Mouse (Mus musculus) limb, embryonic 14.5 days (tissue): ENCODE results near the gene Ush1c. TPM values are rescaled to one million over a fixed set of nuclear protein-coding genes. Genes with fewer than 3 reads are reported as not detected.

ENCODE experiments used
- ATAC-seq: fragments of 200-750 bp; cut with Nextera tagmentation; 2 replicates; pipeline ENCODE4 v1.8.0; 2017; ENCODE audit warnings: low read depth, moderate number of reproducible peaks, moderate TSS enrichment; ENCODE audit not compliant: low FRiP score
- DNase-seq: peaks from one replicate; pipeline ENCODE4 v3.0.0-alpha.2; 2015; ENCODE audit warnings: low spot score
- H3K27ac ChIP-seq: fragments of 300-500 bp; sonication (generic); replicated peaks from 2 replicates; pipeline ENCODE4 v1.5.1; 2014; ENCODE audit warnings: low read depth, mild to moderate bottlenecking, low read length, moderate library complexity, mixed read lengths
- H3K27me3 ChIP-seq: fragments of 300-500 bp; sonication (generic); 2 replicates; pipeline ENCODE4 v1.6.1; 2014; ENCODE audit warnings: low read length, mixed read lengths; ENCODE audit not compliant: control insufficient read depth, insufficient read depth
- H3K36me3 ChIP-seq: fragments of 300-500 bp; sonication (generic); 2 replicates; pipeline ENCODE4 v1.6.1; 2014; ENCODE audit warnings: mild to moderate bottlenecking, low read length, moderate library complexity, mixed read lengths; ENCODE audit not compliant: control insufficient read depth, insufficient read depth
- H3K4me1 ChIP-seq: fragments of 300-500 bp; sonication (generic); 2 replicates; pipeline ENCODE4 v1.6.1; 2014; ENCODE audit warnings: antibody characterized with exemption, low read length, mixed read lengths; ENCODE audit not compliant: control insufficient read depth, insufficient read depth
- H3K4me2 ChIP-seq: fragments of 300-500 bp; sonication (generic); replicated peaks from 2 replicates; pipeline ENCODE4 v1.6.1; 2014; ENCODE audit warnings: low read depth, mild to moderate bottlenecking, low read length, moderate library complexity; ENCODE audit not compliant: severe bottlenecking
- H3K4me3 ChIP-seq: fragments of 300-500 bp; sonication (generic); replicated peaks from 2 replicates; pipeline ENCODE4 v1.5.1; 2014; ENCODE audit warnings: low read length
- H3K9ac ChIP-seq: fragments of 300-500 bp; sonication (generic); 2 replicates; pipeline ENCODE4 v1.6.1; 2014; ENCODE audit warnings: mild to moderate bottlenecking, low read depth, low read length, moderate library complexity; ENCODE audit not compliant: severe bottlenecking
- H3K9me3 ChIP-seq: fragments of 300-500 bp; sonication (generic); 2 replicates; pipeline ENCODE4 v1.6.1; 2016; ENCODE audit warnings: low read length; ENCODE audit not compliant: control insufficient read depth
- POLR2A ChIP-seq: fragments of 200-500 bp; IDR thresholded peaks from 2 replicates; pipeline ENCODE4 v1.8.0; 2012; ENCODE audit warnings: inconsistent platforms, mild to moderate bottlenecking, moderate library complexity, borderline replicate concordance; ENCODE audit not compliant: insufficient read depth, insufficient read length; ENCODE audit errors: extremely low read depth
- WGBS: fragments of 180-500 bp; shearing (Covaris S2); extraction: QIAGEN DNeasy Blood & Tissue Kit; methylation state at CpG from one replicate; pipeline ENCODE4 v1.1.7; 2014; 5-methylcytosine and 5-hydroxymethylcytosine counted together
- polyA plus RNA-seq, 2 experiments: library from polyadenylated mRNA; depleted of rRNA in 1 of 2; stranded (reverse) in 1 of 2; unstranded in 1 of 2; fragments of >200 nt; fragmentation: Nextera tagmentation in 1 of 2; extraction: Ambion mirVana in 1 of 2; gene quantifications; 2 replicates each; pipeline versions ENCODE4 v1.2.1 to v1.2.3; 2012 to 2014

Gene Ush1c
- polyA plus RNA-seq, 2 experiments: 0.18 to 0.19 TPM

GRCm38 (mm10) chr7:46226936-46227335 lies 11.4 kb downstream of the Ush1c start:
- no peak overlapping the region for H3K9ac ChIP-seq
- 63% methylated on average over 4 of the region's 4 CpGs for WGBS
- no peaks in the 10 kb centered on the region for H3K36me3 ChIP-seq
- DNase-seq: no peak
- H3K4me3 ChIP-seq: no peak overlapping the region
- ATAC-seq: no peak
- H3K27ac ChIP-seq: no peak overlapping the region
- no peaks in the 10 kb centered on the region for H3K9me3 ChIP-seq
- no peak for TF ChIP-seq POLR2A
- no peaks in the 10 kb centered on the region for H3K4me1 ChIP-seq
- H3K4me2 ChIP-seq: no peak overlapping the region
- H3K27me3 ChIP-seq: no peaks in the 10 kb centered on the region

GRCm38 (mm10) chr7:46226253-46226652 lies 12.1 kb downstream of the Ush1c start:
- no peak for ATAC-seq
- no peak overlapping the region for H3K27ac ChIP-seq
- no peak overlapping the region for H3K4me2 ChIP-seq
- peak; percentile 43 for DNase-seq
- WGBS: 27% methylated on average over 7 of the region's 7 CpGs
- H3K36me3 ChIP-seq: no peaks in the 10 kb centered on the region
- no peak for TF ChIP-seq POLR2A
- H3K4me3 ChIP-seq: no peak overlapping the region
- H3K27me3 ChIP-seq: no peaks in the 10 kb centered on the region
- no peak overlapping the region for H3K9ac ChIP-seq
- no peaks in the 10 kb centered on the region for H3K4me1 ChIP-seq
- no peaks in the 10 kb centered on the region for H3K9me3 ChIP-seq

DNA sequence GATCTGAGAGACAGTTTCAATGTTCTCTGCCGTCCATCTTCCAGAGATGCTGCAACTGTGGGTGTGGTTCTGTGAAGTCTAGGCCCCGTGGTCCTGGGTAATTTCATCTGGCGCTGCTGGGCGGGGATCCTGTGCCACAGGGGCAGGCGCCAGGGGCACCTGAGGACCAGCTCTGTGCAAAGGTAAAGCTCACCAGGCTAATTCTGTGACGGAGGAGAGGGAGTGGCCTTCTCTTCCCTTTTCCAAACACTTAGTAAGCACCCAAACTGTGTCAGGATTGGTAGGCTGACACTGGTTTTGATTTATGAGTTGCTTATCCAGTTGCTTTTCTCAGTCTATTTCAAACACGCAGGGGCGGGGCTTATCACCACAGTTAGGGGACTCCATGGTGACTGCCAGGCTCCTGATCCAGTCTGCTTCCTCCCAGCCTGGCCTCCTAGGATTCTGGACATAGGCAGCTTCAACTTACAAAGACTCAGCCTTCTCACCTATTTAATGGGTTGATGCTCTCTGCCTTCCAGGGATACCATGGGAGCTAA lies 17.6 kb downstream of the Ush1c start:
- Histone ChIP-seq H3K9me3 (no peaks in the 10 kb centered on the region), H3K4me2 (no peak overlapping the region), H3K27me3 (no peaks in the 10 kb centered on the region), H3K4me1 (no peaks in the 10 kb centered on the region), H3K9ac (no peak overlapping the region), H3K27ac (no peak overlapping the region), H3K36me3 (no peaks in the 10 kb centered on the region), H3K4me3 (no peak overlapping the region)
- no peak for DNase-seq
- no peak for TF ChIP-seq POLR2A
- ATAC-seq: no peak
- WGBS: 60% methylated on average over 8 of the region's 8 CpGs

- no peaks in the 10 kb centered on the region for H3K9me3 ChIP-seq
- ATAC-seq: no peak
- 9% methylated on average over 11 of the region's 11 CpGs for WGBS
These were observed 19.9 kb downstream of the Ush1c start for GRCm38 (mm10) chr7:46218415-46218814.

DNA sequence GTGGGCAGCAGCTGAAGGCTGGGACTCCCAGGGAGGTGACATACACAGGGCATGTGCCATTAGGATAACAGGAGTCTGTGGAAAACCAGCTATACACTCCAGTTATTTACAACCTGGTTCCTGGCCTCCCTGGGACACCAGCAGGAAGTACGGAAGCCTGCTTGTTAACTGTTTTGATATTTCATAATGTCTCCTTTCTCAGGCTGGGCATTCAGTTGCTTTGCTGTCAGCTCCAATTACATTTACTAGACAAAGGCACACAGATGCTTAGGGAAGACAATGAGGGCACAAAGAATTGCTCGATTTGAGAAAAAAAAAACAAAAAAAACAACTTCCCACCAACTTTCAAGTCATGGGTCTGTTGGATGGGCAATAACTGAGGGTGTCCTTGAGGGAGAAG lies 21.8 kb downstream of the Ush1c start:
- H3K36me3 ChIP-seq: no peaks in the 10 kb centered on the region
- H3K27ac ChIP-seq: no peak overlapping the region
- H3K4me3 ChIP-seq: no peak overlapping the region
- WGBS: 54% methylated on average over 2 of the region's 2 CpGs
- no peaks in the 10 kb centered on the region for H3K4me1 ChIP-seq
- ATAC-seq: no peak
- no peak for DNase-seq
- H3K9ac ChIP-seq: no peak overlapping the region
- H3K4me2 ChIP-seq: no peak overlapping the region
- no peaks in the 10 kb centered on the region for H3K9me3 ChIP-seq
- no peak for TF ChIP-seq POLR2A
- no peaks in the 10 kb centered on the region for H3K27me3 ChIP-seq

More at GRCm38 (mm10) chr7:46218415-46218814, 19.9 kb downstream of the Ush1c start:
- DNase-seq: no peak
- H3K27ac ChIP-seq: no peak overlapping the region
- H3K4me1 ChIP-seq: no peaks in the 10 kb centered on the region
- TF ChIP-seq POLR2A: no peak
- no peak overlapping the region for H3K4me2 ChIP-seq
- no peaks in the 10 kb centered on the region for H3K27me3 ChIP-seq
- H3K36me3 ChIP-seq: no peaks in the 10 kb centered on the region
- no peak overlapping the region for H3K9ac ChIP-seq
- H3K4me3 ChIP-seq: no peak overlapping the region

- H3K36me3 ChIP-seq: no peaks in the 10 kb centered on the region
- TF ChIP-seq POLR2A: no peak
- H3K27ac ChIP-seq: no peak overlapping the region
- ATAC-seq: no peak
- H3K4me1 ChIP-seq: no peaks in the 10 kb centered on the region
- no peak overlapping the region for H3K4me2 ChIP-seq
- no peaks in the 10 kb centered on the region for H3K27me3 ChIP-seq
- H3K9ac ChIP-seq: no peak overlapping the region
- no peaks in the 10 kb centered on the region for H3K9me3 ChIP-seq
- no peak for DNase-seq
- no peak overlapping the region for H3K4me3 ChIP-seq
- 79% methylated on average over 6 of the region's 6 CpGs for WGBS
These were observed 28.0 kb downstream of the Ush1c start for GRCm38 (mm10) chr7:46210276-46210675.
